Mouse (Mus musculus) inflammation-experienced regulatory T-cells, adult 6 months (primary cell): ENCODE data around the gene Ube2u. TPM values are rescaled to one million over a fixed set of nuclear protein-coding genes. Genes with fewer than 3 reads are reported as not detected.

Experiments
- ATAC-seq: one replicate; pipeline ENCODE4 v1.8.0; 2017
- polyA plus RNA-seq, 3 experiments: library from polyadenylated mRNA; unstranded; fragments of 100-300 nt; shearing (Covaris generic); gene quantifications; one replicate each; pipeline ENCODE4 v1.2.1; 2017

Ube2u gene
- polyA plus RNA-seq, 3 experiments from 2014 or later: not detected

- ATAC-seq: no peak
These were observed 74.6 kb downstream of the Ube2u start for GRCm38 (mm10) chr4:100553296-100553695.

GRCm38 (mm10) chr4:100588236-100589206 lies 109.9 kb downstream of the Ube2u start:
- ATAC-seq: no peak

- no peak for ATAC-seq
These were observed 117.1 kb downstream of the Ube2u start for GRCm38 (mm10) chr4:100595771-100596170.

GRCm38 (mm10) chr4:100596630-100597029 lies 118.0 kb downstream of the Ube2u start:
- ATAC-seq: no peak

- no peak for ATAC-seq
These were observed 118.4 kb downstream of the Ube2u start for GRCm38 (mm10) chr4:100597049-100597448.
